Mouse (Mus musculus): ENCODE measurements around the gene Elovl3. TPM values are rescaled to one million over a fixed set of nuclear protein-coding genes. Genes with fewer than 3 reads are reported as not detected.

Gene Elovl3
- polyA plus RNA-seq (2012; rRNA removed): not detected in 2 replicates

- DNase-seq (ENCODE audit: low read depth): peak; percentile 24
- TF ChIP-seq CTCF (IDR thresholded peaks at IDR 0.05; ENCODE audit: borderline replicate concordance, extremely low read depth, insufficient read depth, insufficient read length): no peak
- no peak for TF ChIP-seq POLR2A (IDR thresholded peaks at IDR 0.05; ENCODE audit: borderline replicate concordance, extremely low read depth, insufficient read depth, insufficient read length, poor library complexity, severe bottlenecking)
Observed at GRCm38 (mm10) chr19:46131694-46132525, at the start of gene Elovl3. Gene Elovl3, plus strand, starts transcription at chr19:46131897.

- no peak for TF ChIP-seq POLR2A (IDR thresholded peaks at IDR 0.05; ENCODE audit: borderline replicate concordance, extremely low read depth, insufficient read depth, insufficient read length, poor library complexity, severe bottlenecking)
- TF ChIP-seq CTCF (IDR thresholded peaks at IDR 0.05; ENCODE audit: borderline replicate concordance, extremely low read depth, insufficient read depth, insufficient read length): no peak
- DNase-seq (ENCODE audit: low read depth): no peak
Observed at GRCm38 (mm10) chr19:46085185-46085584, 46.5 kb upstream of the Elovl3 start.

- peak; percentile 84 for DNase-seq (ENCODE audit: low read depth)
Observed at GRCm38 (mm10) chr19:46086337-46086736, 45.4 kb upstream of the Elovl3 start.

GRCm38 (mm10) chr19:46087871-46088270 lies 43.8 kb upstream of the Elovl3 start:
- TF ChIP-seq POLR2A (IDR thresholded peaks at IDR 0.05; ENCODE audit: borderline replicate concordance, extremely low read depth, insufficient read depth, insufficient read length, poor library complexity, severe bottlenecking) (no peak), CTCF (IDR thresholded peaks at IDR 0.05; ENCODE audit: borderline replicate concordance, extremely low read depth, insufficient read depth, insufficient read length) (no peak)
- DNase-seq (ENCODE audit: low read depth): no peak

More at GRCm38 (mm10) chr19:46086337-46086736, 45.4 kb upstream of the Elovl3 start:
- TF ChIP-seq CTCF (IDR thresholded peaks at IDR 0.05; ENCODE audit: borderline replicate concordance, extremely low read depth, insufficient read depth, insufficient read length) (peak; percentile 63; the same call in 1 of the 2 replicates), POLR2A (IDR thresholded peaks at IDR 0.05; ENCODE audit: borderline replicate concordance, extremely low read depth, insufficient read depth, insufficient read length, poor library complexity, severe bottlenecking) (no peak)

- no peak for DNase-seq (ENCODE audit: low read depth)
- no peak for TF ChIP-seq POLR2A (IDR thresholded peaks at IDR 0.05; ENCODE audit: borderline replicate concordance, extremely low read depth, insufficient read depth, insufficient read length, poor library complexity, severe bottlenecking)
- no peak for TF ChIP-seq CTCF (IDR thresholded peaks at IDR 0.05; ENCODE audit: borderline replicate concordance, extremely low read depth, insufficient read depth, insufficient read length)
Observed at GRCm38 (mm10) chr19:46091641-46092040, 40.1 kb upstream of the Elovl3 start.

- no peak for DNase-seq (ENCODE audit: low read depth)
- no peak for TF ChIP-seq CTCF (IDR thresholded peaks at IDR 0.05; ENCODE audit: borderline replicate concordance, extremely low read depth, insufficient read depth, insufficient read length)
- no peak for TF ChIP-seq POLR2A (IDR thresholded peaks at IDR 0.05; ENCODE audit: borderline replicate concordance, extremely low read depth, insufficient read depth, insufficient read length, poor library complexity, severe bottlenecking)
Observed at GRCm38 (mm10) chr19:46094144-46094543, 37.6 kb upstream of the Elovl3 start.

- TF ChIP-seq POLR2A (IDR thresholded peaks at IDR 0.05; ENCODE audit: borderline replicate concordance, extremely low read depth, insufficient read depth, insufficient read length, poor library complexity, severe bottlenecking) (no peak), CTCF (IDR thresholded peaks at IDR 0.05; ENCODE audit: borderline replicate concordance, extremely low read depth, insufficient read depth, insufficient read length) (no peak)
- no peak for DNase-seq (ENCODE audit: low read depth)
Observed at GRCm38 (mm10) chr19:46095291-46095690, 36.4 kb upstream of the Elovl3 start.

GRCm38 (mm10) chr19:46096396-46096795 lies 35.3 kb upstream of the Elovl3 start:
- TF ChIP-seq POLR2A (IDR thresholded peaks at IDR 0.05; ENCODE audit: borderline replicate concordance, extremely low read depth, insufficient read depth, insufficient read length, poor library complexity, severe bottlenecking) (no peak), CTCF (IDR thresholded peaks at IDR 0.05; ENCODE audit: borderline replicate concordance, extremely low read depth, insufficient read depth, insufficient read length) (no peak)
- no peak for DNase-seq (ENCODE audit: low read depth)

- TF ChIP-seq CTCF (IDR thresholded peaks at IDR 0.05; ENCODE audit: borderline replicate concordance, extremely low read depth, insufficient read depth, insufficient read length) (no peak), POLR2A (IDR thresholded peaks at IDR 0.05; ENCODE audit: borderline replicate concordance, extremely low read depth, insufficient read depth, insufficient read length, poor library complexity, severe bottlenecking) (no peak)
- DNase-seq (ENCODE audit: low read depth): no peak
Observed at GRCm38 (mm10) chr19:46099561-46099960, 32.1 kb upstream of the Elovl3 start.

GRCm38 (mm10) chr19:46103437-46104186 lies 28.1 kb upstream of the Elovl3 start:
- TF ChIP-seq POLR2A (IDR thresholded peaks at IDR 0.05; ENCODE audit: borderline replicate concordance, extremely low read depth, insufficient read depth, insufficient read length, poor library complexity, severe bottlenecking) (no peak), CTCF (IDR thresholded peaks at IDR 0.05; ENCODE audit: borderline replicate concordance, extremely low read depth, insufficient read depth, insufficient read length) (no peak)
- DNase-seq (ENCODE audit: low read depth): no peak

- TF ChIP-seq CTCF (IDR thresholded peaks at IDR 0.05; ENCODE audit: borderline replicate concordance, extremely low read depth, insufficient read depth, insufficient read length) (no peak), POLR2A (IDR thresholded peaks at IDR 0.05; ENCODE audit: borderline replicate concordance, extremely low read depth, insufficient read depth, insufficient read length, poor library complexity, severe bottlenecking) (no peak)
- DNase-seq (ENCODE audit: low read depth): no peak
Observed at GRCm38 (mm10) chr19:46104187-46104557, 27.5 kb upstream of the Elovl3 start.
